Mouse (Mus musculus): ENCODE data around the gene Cntnap1. TPM values are rescaled to one million over a fixed set of nuclear protein-coding genes. Genes with fewer than 3 reads are reported as not detected.

Cntnap1 gene
- total RNA-seq, 2 experiments from 2014 or later, result 169 to 171 TPM

GRCm38 (mm10) chr11:101195101-101195500 lies 24.8 kb downstream of the Cntnap1 start:
- H3K4me3 ChIP-seq, result no peak overlapping the region
- H3K27ac ChIP-seq, result peak overlapping the region; percentile 70; the same call in 1 of the 2 replicates
- DNase-seq (ENCODE audit: low spot score in 2 of 2), result no peak
- TF ChIP-seq CTCF (conservative IDR thresholded peaks at IDR 0.05), result no peak

- peak overlapping the region; percentile 70; the same call in 1 of the 2 replicates for H3K27ac ChIP-seq
- DNase-seq (ENCODE audit: low spot score in 2 of 2), result no peak
- no peak overlapping the region for H3K4me3 ChIP-seq
- no peak for TF ChIP-seq CTCF (conservative IDR thresholded peaks at IDR 0.05)
Observed at GRCm38 (mm10) chr11:101195571-101195970, 25.2 kb downstream of the Cntnap1 start.

- Histone ChIP-seq H3K4me3 (no peak overlapping the region), H3K27ac (no peak overlapping the region)
- DNase-seq (ENCODE audit: low spot score in 2 of 2), result no peak
- no peak for TF ChIP-seq CTCF (conservative IDR thresholded peaks at IDR 0.05)
Observed at GRCm38 (mm10) chr11:101196175-101196574, 25.9 kb downstream of the Cntnap1 start.

GRCm38 (mm10) chr11:101199555-101199954 lies 29.2 kb downstream of the Cntnap1 start:
- no peak overlapping the region for H3K4me3 ChIP-seq
- no peak overlapping the region for H3K27ac ChIP-seq
- DNase-seq (ENCODE audit: low spot score in 2 of 2), result no peak
- no peak for TF ChIP-seq CTCF (conservative IDR thresholded peaks at IDR 0.05)

DNA sequence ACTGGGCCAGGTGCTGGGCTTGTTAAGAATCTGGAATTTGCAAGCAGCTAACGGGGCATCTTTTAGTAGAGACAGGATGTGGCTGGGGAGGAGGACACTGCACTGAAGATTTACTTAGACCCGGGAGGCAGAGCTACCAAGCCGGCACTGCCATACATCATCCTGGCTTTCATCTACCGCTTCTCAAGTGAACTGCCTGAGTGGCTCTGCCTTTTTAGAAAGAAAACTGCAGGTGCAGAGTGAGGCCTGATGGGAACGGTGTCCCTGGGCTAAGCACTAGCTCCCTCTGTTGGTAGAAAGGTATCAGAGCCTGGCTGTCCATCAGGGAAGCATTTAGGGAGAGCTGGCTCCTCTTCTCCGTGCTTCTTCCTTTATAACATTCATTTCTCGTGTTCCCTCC lies 30.7 kb downstream of the Cntnap1 start:
- DNase-seq (ENCODE audit: low spot score in 2 of 2), result peak in 1 of 2 experiments; percentile 59
- peak; percentile 93 for TF ChIP-seq CTCF (conservative IDR thresholded peaks at IDR 0.05)
- no peak overlapping the region for H3K4me3 ChIP-seq
- H3K27ac ChIP-seq, result no peak overlapping the region

GRCm38 (mm10) chr11:101211970-101212369 lies 41.6 kb downstream of the Cntnap1 start:
- peak; percentile 67 to 70 for DNase-seq (ENCODE audit: low spot score in 2 of 2)
- H3K27ac ChIP-seq, result no peak overlapping the region
- TF ChIP-seq CTCF (conservative IDR thresholded peaks at IDR 0.05), result peak; percentile 87
- no peak overlapping the region for H3K4me3 ChIP-seq

DNA sequence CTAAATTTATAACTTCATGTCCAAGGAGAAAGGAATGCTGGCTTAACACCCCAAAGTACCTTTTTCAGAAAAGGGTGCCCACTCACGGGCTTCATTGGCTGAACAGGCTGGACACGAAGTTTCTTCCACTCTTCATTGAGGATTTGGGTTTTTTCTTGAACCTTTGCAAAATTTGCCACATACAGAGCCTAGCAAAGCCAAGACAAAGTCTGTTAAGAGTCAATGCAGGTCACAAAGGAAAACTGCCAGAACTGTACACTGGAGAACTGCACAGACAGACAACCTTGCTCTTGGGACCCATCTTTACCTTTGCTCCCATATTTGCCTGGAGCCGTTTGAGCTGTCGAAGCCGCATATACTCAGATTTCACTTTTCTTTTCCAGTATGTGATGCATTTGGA lies 46.6 kb downstream of the Cntnap1 start:
- no peak for DNase-seq (ENCODE audit: low spot score in 2 of 2)
- H3K27ac ChIP-seq, result no peak overlapping the region
- no peak overlapping the region for H3K4me3 ChIP-seq
- no peak for TF ChIP-seq CTCF (conservative IDR thresholded peaks at IDR 0.05)

DNA sequence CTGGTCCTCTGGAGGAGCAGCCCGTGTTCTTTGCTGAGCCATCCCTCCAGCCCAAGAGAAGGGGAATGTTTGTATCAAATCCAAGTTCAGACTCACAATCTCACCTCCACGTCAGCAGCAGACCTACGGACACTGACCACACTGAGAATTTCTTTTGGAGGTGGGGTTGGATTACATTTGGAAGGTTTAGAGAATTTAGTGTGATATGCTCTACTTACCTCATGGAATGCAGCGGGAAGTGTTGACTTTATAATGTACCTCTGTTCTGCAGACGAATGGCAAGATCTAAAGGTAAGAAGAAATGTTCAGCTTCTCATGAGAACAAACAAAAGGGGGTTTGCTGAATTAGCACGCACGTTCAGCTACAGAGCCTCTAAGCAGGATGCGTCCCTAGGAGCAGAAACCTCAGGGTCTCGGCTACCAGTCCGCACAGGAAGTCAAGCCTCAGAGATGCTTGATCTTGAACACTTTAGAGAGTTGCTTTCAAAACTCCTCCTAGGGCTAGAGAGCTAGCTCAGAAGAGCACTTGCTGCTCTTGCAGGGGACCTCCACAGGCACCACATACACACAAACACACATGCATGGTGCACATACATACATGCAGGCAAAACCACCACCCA lies 48.2 kb downstream of the Cntnap1 start:
- Histone ChIP-seq H3K4me3 (no peak overlapping the region), H3K27ac (no peak overlapping the region)
- no peak for TF ChIP-seq CTCF (conservative IDR thresholded peaks at IDR 0.05)
- DNase-seq (ENCODE audit: low spot score in 2 of 2), result no peak

- TF ChIP-seq CTCF (conservative IDR thresholded peaks at IDR 0.05), result no peak
- no peak for DNase-seq (ENCODE audit: low spot score in 2 of 2)
- peak overlapping the region; percentile 90 for H3K27ac ChIP-seq
Observed at GRCm38 (mm10) chr11:101220853-101221252, 50.5 kb downstream of the Cntnap1 start.

GRCm38 (mm10) chr11:101221306-101221986 lies 51.1 kb downstream of the Cntnap1 start:
- TF ChIP-seq CTCF (conservative IDR thresholded peaks at IDR 0.05), result no peak
- no peak overlapping the region for H3K4me3 ChIP-seq
- DNase-seq (ENCODE audit: low spot score in 2 of 2), result peak; percentile 23 to 63
- peak overlapping the region; percentile 90 for H3K27ac ChIP-seq

More at GRCm38 (mm10) chr11:101220853-101221252, 50.5 kb downstream of the Cntnap1 start:
- no peak overlapping the region for H3K4me3 ChIP-seq

DNA sequence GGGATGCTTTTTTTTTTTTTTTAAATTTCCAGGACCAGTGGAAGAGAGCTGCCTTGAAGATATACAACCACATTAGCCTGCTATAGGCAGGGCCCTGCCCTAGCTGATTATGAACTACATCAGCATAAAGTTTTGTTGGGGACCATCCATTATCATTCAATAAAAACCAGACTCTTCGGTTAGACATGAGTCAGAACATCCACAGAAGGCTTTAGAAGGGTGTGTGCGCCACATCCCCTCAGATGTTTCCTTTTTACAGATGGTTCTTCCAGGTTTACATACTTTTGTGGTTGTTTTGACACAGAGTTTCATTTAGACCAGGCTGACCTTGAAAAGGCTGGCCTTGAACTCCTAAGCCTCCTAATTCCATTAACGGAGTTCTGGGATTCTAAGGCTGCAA lies 54.0 kb downstream of the Cntnap1 start:
- TF ChIP-seq CTCF (conservative IDR thresholded peaks at IDR 0.05), result no peak
- DNase-seq (ENCODE audit: low spot score in 2 of 2), result no peak
- no peak overlapping the region; the same call in 1 of the 2 replicates for H3K27ac ChIP-seq
- H3K4me3 ChIP-seq, result no peak overlapping the region

- H3K4me3 ChIP-seq, result peak overlapping the region; percentile 76
- H3K27ac ChIP-seq, result peak overlapping the region; percentile 94
- TF ChIP-seq CTCF (conservative IDR thresholded peaks at IDR 0.05), result no peak
- DNase-seq (ENCODE audit: low spot score in 2 of 2), result no peak
Observed at GRCm38 (mm10) chr11:101225331-101226064, 55.2 kb downstream of the Cntnap1 start.

DNA sequence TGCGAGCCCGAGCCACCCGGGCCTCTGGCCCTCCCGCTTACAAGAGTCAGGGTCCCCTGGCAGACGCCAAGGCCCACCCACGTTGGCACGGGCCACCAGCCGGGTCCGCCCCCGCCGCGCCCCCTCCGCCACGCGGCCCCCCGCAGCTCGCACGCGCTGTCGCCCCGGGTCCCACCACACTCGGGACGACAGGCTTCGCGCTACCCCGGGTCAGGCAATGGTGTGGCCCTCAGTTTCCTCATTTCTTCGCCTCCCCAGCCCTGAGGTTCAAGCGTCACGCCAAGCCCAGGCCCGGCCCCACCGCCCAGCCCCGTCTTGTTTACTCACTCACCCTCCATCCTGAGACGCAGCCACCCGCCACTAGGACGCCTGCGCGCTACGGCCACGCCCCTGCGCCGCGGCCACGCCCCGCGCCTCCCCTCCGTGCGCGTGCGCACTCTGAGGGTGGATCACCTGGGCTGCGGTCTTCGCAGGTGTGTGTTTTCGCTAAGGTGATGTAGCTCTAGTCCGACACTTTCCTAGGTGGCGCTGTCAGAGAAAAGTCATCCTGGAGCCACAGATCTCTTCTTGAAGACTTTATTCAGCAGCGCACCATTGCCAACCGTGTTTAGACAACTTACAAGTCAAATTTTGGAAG lies 55.9 kb downstream of the Cntnap1 start, which contains the start of gene Ezh1:
Gene Ezh1 (minus strand): TSS at position 399 of the 637 bp plus-strand sequence.
- peak; percentile 63 for TF ChIP-seq CTCF (conservative IDR thresholded peaks at IDR 0.05)
- H3K27ac ChIP-seq, result peak within 1 kb of the TSS; percentile 94

More for the DNA sequence above, 55.9 kb downstream of the Cntnap1 start, which contains the start of gene Ezh1:
- H3K4me3 ChIP-seq, result peak within 1 kb of the TSS; percentile 76
- peak; percentile 87 to 93 for DNase-seq (ENCODE audit: low spot score in 2 of 2)
